Mouse (Mus musculus) kidney, adult 11 months (tissue): ENCODE measurements around the gene Col1a2.

ENCODE experiments used
- DNase-seq: peaks from one replicate; pipeline ENCODE4 v3.0.0; 2022

Gene Col1a2

DNA sequence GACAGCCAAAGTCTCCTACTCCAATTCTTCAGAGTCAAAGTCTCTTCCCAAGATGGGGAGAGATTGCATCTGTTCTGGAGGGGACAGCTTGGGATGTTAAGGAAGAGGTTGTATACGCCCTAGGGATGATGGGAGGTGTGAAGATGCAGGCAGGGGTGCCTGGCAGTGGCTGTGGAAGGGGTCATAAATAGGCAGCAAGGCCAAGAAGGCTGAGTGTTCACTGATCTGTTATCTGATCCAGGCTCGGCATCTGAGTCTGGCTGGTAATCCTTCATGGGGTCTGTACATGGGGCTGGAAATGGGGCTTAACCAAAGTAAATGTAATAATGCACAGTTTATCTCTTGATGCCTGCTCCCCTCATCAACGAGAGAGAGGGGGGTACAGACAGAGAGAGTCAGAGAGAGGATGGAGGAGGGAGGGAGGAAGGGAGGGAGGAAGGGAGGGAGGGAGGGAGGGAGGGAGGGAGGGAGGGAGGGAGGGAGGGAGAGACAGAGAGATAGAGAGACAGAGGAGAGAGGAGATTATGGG, at the start of gene Col1a2:
Gene Col1a2 (plus strand): TSS at position 212 of the 529 bp plus-strand sequence.
- no peak for DNase-seq

- DNase-seq, result no peak
These were observed 49.1 kb upstream of the Col1a2 start for GRCm38 (mm10) chr6:4455518-4455917.

DNA sequence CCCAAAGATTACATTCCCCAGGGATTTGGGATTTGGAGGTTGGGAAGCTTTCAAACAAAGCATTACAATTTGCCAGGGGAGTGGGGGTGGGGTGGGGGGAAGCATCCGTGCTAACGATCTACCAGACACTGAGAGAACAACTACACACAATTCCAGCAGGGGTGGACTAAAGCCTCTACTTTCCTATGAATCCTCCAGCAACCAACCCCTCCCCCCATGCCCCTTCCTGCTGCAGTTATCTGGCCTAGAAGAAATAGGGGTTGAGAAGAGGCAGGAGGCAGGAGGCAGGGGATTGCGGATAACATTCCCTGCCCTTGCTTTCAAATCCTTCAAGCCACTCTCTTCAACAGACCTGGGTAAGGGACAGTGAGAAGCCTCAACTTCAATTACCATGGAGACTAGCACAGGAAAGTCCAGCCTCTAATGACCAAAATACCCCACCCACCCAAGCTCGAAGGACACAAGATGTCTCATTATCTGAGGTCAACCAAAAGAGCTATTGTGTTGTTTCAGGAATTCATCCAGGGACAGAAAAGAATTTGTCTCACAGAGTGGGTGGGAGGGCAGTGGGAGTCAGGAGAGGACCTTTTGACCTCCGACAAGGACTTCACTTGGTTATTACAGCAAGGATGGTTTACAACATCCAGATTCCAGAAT, 48.5 kb upstream of the Col1a2 start:
- no peak for DNase-seq

DNA sequence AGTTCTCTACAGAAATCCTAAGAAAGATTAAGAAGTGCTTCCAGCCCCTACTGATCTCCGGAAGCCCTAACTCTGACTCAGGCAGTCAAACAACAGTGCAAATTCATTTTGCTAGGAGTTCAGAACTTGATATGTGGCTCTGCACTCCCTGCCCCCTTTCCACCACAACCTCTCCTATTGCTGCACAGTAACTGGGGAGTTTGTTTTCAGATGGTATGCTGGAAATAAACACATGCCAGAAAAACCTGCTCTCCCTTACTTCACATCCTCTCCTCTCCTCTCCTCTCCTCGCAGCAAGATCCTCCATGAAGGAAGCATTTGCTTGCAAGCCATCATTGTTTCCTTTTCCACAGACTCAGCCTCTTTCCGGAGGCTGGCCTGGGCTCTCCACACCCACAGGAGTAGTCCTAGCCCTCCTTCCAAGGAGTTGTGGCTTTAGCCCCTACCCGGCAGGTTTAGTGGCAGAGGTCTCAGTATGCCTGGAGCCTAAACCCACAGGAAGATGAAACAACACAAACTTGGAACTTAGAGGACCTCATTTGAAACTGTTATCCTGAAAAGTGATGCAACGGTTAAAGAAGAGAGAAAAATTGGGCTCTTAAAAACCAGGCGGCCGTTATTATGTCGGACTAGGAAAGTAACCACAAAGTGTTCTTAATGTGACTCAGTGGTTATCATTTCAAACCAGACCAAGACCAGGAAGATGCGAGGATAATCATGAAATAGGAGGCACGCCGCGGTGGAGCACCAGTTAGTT, 47.7 kb upstream of the Col1a2 start:
- DNase-seq, result no peak

- no peak for DNase-seq
These were observed 47.0 kb upstream of the Col1a2 start for GRCm38 (mm10) chr6:4457555-4457996.

DNA sequence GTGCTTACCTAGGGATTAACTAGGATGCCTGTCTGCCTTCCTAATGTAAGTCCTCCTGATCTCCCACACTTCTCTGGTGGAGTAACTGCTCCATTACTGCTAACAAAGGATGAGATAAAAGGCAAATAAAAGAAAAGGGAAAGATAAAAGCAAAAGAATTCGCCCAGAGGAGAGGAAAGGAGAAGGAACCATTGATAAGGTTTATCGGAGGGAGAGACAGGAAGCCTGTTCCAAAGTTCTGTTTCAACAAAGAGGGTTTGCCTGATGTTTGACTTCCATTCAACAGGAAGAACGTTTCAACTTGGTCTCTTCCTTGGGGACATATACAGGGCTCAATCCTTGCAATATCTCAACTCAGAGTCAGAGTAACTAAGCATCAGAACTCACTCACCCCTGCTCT, 39.3 kb upstream of the Col1a2 start:
- no peak for DNase-seq

- DNase-seq, result no peak
These were observed 21.1 kb upstream of the Col1a2 start for GRCm38 (mm10) chr6:4483577-4483936.

DNA sequence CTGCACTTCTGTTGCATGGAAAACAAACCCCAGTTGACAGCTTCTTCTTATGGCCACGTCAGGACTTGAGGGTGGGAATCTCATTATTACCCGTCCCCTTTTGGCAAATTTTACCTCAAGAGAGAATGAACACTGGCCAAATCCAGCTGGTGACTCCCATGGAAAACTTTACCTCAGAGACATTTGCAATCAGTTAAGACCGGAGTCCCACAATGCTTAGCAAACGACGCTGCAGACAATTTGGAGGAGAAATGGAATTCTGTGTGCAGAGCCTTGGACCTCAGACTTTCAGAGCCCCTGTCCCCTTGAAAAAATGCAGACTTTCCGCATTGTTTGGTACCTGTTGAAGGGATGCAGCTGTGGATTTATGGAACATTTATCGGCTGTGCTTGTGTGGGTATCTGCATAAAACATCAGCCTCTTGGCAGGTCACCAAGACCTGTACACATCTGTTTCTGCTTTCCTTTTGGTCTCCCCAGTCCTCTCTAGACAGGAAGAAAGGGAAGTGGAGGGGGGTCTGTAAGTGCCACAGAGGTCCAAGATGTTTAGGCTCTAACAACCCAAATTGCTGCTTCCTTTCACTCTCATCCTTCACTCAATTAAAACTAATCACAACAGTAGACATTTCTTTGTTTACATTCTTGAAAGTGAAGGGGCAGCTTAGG, 20.5 kb upstream of the Col1a2 start:
- DNase-seq, result no peak

DNA sequence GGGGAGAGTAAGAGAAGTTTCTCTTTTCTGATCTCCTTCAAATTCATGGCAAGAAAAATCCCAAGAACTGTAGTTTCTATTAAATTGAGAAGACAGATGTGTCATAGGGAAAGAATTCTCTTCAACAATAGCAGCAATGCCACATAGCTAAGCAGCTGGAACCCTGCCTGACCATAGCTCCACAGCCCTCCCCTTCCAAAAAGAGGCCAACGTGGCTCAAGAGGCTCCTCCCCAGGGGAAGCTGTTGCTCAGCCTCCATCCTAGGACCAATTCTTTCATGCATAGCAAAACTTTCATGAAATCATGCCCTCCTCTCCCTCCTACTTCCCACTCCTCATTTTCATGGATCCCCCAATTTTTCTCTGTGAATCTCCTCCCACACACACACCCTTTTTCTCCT, 16.3 kb upstream of the Col1a2 start:
- DNase-seq, result peak; percentile 31

- DNase-seq, result no peak
These were observed 15.6 kb upstream of the Col1a2 start for GRCm38 (mm10) chr6:4488966-4489365.

DNA sequence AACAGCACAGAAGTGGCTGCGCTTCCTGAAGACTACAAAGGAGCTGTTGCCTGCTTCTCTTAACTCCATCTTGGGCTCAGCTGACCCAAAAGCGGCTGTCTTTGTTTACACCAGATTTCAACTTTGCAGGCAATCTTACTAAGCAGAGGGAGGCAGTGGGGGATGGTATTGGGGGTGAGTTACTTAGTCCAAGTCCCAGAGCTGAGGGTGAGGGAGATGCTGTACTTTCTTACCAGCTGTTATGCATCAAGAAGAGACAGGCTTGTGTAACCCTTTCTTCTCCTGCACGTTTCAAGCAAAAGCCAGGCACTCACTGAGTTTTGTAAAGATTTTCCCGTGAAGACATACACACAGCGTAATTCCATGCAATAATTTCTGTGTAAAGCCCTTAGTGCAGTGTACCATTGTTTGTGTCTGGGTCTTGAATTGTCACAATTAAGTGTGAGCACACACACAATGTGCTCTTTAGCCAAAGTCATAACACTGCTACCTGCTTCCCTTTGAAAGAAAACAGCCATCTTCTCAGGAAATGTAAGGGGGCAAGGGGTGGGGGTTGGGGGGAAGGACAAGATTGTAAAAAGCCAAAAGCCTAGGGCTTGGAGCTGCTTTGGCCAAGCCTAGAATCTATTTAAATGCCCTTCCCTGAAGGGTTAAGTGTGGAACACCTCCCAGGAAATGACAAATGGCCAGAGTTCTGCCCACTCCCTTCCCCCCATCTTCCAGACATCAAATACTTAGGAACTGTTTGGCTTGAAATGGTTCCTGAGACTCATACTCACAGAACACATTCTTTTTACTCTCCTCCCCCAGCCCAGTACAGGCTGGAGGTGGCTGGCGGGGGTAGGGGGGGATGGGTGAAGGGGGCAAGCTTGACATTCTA, 15.0 kb upstream of the Col1a2 start:
- DNase-seq, result peak; percentile 42

- DNase-seq, result no peak
These were observed 10.9 kb upstream of the Col1a2 start for GRCm38 (mm10) chr6:4493666-4494065.

GRCm38 (mm10) chr6:4496428-4496827, 8.2 kb upstream of the Col1a2 start:
- no peak for DNase-seq

- DNase-seq, result no peak
These were observed 1.5 kb upstream of the Col1a2 start for GRCm38 (mm10) chr6:4503106-4503505.

- DNase-seq, result peak; percentile 25
These were observed 764 bp downstream of the Col1a2 start for GRCm38 (mm10) chr6:4505158-4505997.

- DNase-seq, result no peak
These were observed 1.5 kb downstream of the Col1a2 start for GRCm38 (mm10) chr6:4506106-4506505.

GRCm38 (mm10) chr6:4506791-4507190, 2.2 kb downstream of the Col1a2 start:
- DNase-seq, result no peak

- DNase-seq, result no peak
These were observed 2.7 kb downstream of the Col1a2 start for GRCm38 (mm10) chr6:4507323-4507722.

GRCm38 (mm10) chr6:4508279-4508678, 3.7 kb downstream of the Col1a2 start:
- no peak for DNase-seq

- DNase-seq, result no peak
These were observed 4.8 kb downstream of the Col1a2 start for GRCm38 (mm10) chr6:4509395-4509794.

GRCm38 (mm10) chr6:4514671-4515070, 10.1 kb downstream of the Col1a2 start:
- DNase-seq, result no peak

DNA sequence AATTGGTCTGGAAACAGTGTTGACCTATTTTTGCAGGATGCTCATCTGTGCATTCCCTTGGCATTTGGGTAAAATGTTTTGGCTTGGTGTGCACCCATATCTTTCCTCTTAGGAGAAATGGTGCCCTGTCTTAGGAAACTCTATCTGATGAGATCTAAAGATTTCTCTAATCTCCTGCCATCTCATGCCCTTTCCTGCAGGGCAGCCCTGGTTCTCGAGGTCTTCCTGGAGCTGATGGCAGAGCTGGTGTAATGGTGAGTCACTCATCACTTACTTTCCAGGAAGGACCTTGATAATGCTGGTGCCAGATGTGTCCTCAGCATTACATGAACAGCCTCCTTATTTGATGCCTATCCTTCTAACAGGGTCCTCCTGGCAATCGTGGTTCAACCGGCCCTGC, 16.4 kb downstream of the Col1a2 start:
- DNase-seq, result no peak
